In the genomic region with DNA sequence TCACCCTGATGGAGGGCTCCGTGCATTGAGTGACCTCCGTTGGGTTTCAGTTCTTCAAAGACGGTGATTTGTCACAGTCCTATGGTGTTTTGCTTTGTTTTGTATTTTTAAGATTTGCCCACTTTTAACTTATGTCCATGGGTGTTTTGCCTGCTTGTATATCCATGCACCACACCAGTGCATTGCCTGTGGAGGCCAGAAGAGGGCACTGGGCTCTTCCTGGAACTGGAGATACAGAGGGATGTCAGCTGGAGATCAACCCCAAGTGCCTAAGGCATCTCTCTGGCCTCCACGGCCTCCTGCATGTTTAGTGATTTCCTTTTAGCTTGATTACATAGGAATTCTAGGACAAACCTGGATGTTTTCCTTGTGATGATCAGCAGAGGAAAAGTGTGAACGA, we compare ENCODE assay signal across 9 mouse cellular contexts. TPM values are rescaled to one million over a fixed set of nuclear protein-coding genes. Genes with fewer than 3 reads are reported as not detected.
DNase-seq lines count a peak whose midpoint lies in the region; ATAC-seq and TF ChIP-seq lines count a peak whose summit lies in the region.
"Had no signal": no experiment of that assay in that cellular context is flagged by ENCODE, and none has a peak within 500 bp of the region (broad histone marks: within the 10 kb centered on the region; RNA-seq: fewer than 3 reads in every experiment).

No protein-coding gene starts in this region.

- no peaks in the 10 kb centered on the region for H3K4me1 ChIP-seq in forebrain, postnatal 0 days (ENCODE audit: insufficient read depth)
- no peaks in the 10 kb centered on the region for H3K4me1 ChIP-seq in forebrain, embryonic 13.5 days
- H3K4me1 ChIP-seq in spleen, adult 2 months (ENCODE audit: control insufficient read depth, insufficient read depth, insufficient read length): no peaks in the 10 kb centered on the region
- H3K4me1 ChIP-seq: stomach, embryonic 15.5 days had no signal

- no peaks in the 10 kb centered on the region for H3K36me3 ChIP-seq in forebrain, postnatal 0 days (ENCODE audit: insufficient read depth)
- no peaks in the 10 kb centered on the region for H3K36me3 ChIP-seq in forebrain, embryonic 13.5 days (ENCODE audit: poor library complexity, severe bottlenecking)
- H3K36me3 ChIP-seq in spleen, adult 2 months (ENCODE audit: control insufficient read depth, insufficient read depth, low read length): no peaks in the 10 kb centered on the region
- no peaks in the 10 kb centered on the region for H3K36me3 ChIP-seq in splenic B cell, adult 2 months (ENCODE audit: control insufficient read depth, insufficient read depth, low read length, poor library complexity, severe bottlenecking)
- H3K36me3 ChIP-seq: stomach, embryonic 15.5 days had no signal

- DNase-seq in forebrain, postnatal 0 days: no peak
- no peak for DNase-seq in spleen, adult 2 months (ENCODE audit: low read depth in 1 of 2, low spot score in 2 of 2)
- DNase-seq in spleen, postnatal 14 days (ENCODE audit: low spot score in 2 of 2): no peak
- peak; percentile 52 for DNase-seq in induced T-regulatory cell, adult 2 months (ENCODE audit: low read depth)
- peak; percentile 56 for DNase-seq in splenic B cell, adult 2 months (ENCODE audit: low read depth, low spot score)
- DNase-seq in natural killer cell, adult 2 months (ENCODE audit: low spot score in 2 of 2): no peak
- DNase-seq in urinary bladder, postnatal 4 days (ENCODE audit: low spot score in 2 of 2): no peak

- no peaks in the 10 kb centered on the region for H3K27me3 ChIP-seq in forebrain, postnatal 0 days (ENCODE audit: insufficient read depth, low read length)
- no peaks in the 10 kb centered on the region for H3K27me3 ChIP-seq in forebrain, embryonic 13.5 days
- no peaks in the 10 kb centered on the region for H3K27me3 ChIP-seq in spleen, adult 2 months (ENCODE audit: control insufficient read depth, insufficient read depth, low read length)
- no peaks in the 10 kb centered on the region for H3K27me3 ChIP-seq in splenic B cell, adult 2 months (ENCODE audit: control insufficient read depth, insufficient read depth, low read length, poor library complexity, severe bottlenecking)
- H3K27me3 ChIP-seq: stomach, embryonic 15.5 days had no signal

- no peak overlapping the region for H3K27ac ChIP-seq in forebrain, postnatal 0 days (ENCODE audit: low read depth, low read length)
- no peak overlapping the region for H3K27ac ChIP-seq in forebrain, embryonic 13.5 days
- H3K27ac ChIP-seq in spleen, adult 2 months (ENCODE audit: insufficient read depth, low read length): no peak overlapping the region
- H3K27ac ChIP-seq: stomach, embryonic 15.5 days had no signal

- no peak overlapping the region for H3K4me2 ChIP-seq in forebrain, postnatal 0 days (ENCODE audit: low read depth)
- H3K4me2 ChIP-seq in forebrain, embryonic 13.5 days: no peak overlapping the region
- H3K4me2 ChIP-seq: stomach, embryonic 15.5 days had no signal

- no peaks in the 10 kb centered on the region for H3K9me3 ChIP-seq in forebrain, postnatal 0 days (ENCODE audit: low read length)
- no peaks in the 10 kb centered on the region for H3K9me3 ChIP-seq in forebrain, embryonic 13.5 days (replicated peaks)
- H3K9me3 ChIP-seq: stomach, embryonic 15.5 days had no signal

- H3K4me3 ChIP-seq in forebrain, postnatal 0 days (ENCODE audit: low read depth, low read length): no peak overlapping the region
- H3K4me3 ChIP-seq in forebrain, embryonic 13.5 days: no peak overlapping the region
- no peak overlapping the region for H3K4me3 ChIP-seq in spleen, adult 2 months (ENCODE audit: extremely low read depth, insufficient read depth, insufficient read length)
- H3K4me3 ChIP-seq: stomach, embryonic 15.5 days had no signal

- WGBS in forebrain, postnatal 0 days: 77% methylated on average over 5 of the region's 5 CpGs
- WGBS in forebrain, embryonic 13.5 days: 80% methylated on average over 5 of the region's 5 CpGs
- WGBS in spleen, adult 2 months: 66% methylated on average over 5 of the region's 5 CpGs

- TF ChIP-seq POLR2A in spleen, adult 2 months (IDR thresholded peaks at IDR 0.05; ENCODE audit: low read depth, low read length): no peak

- no peak for ATAC-seq in forebrain, postnatal 0 days
- ATAC-seq in forebrain, embryonic 13.5 days: no peak

- no peak overlapping the region for H3K9ac ChIP-seq in forebrain, postnatal 0 days
- H3K9ac ChIP-seq in forebrain, embryonic 13.5 days: no peak overlapping the region
- H3K9ac ChIP-seq: stomach, embryonic 15.5 days had no signal

- peak; percentile 50; the same call in 1 of the 2 replicates for TF ChIP-seq CTCF in forebrain, postnatal 0 days (IDR thresholded peaks at IDR 0.05; ENCODE audit: low read depth)
- peak; percentile 52; the same call in 1 of the 2 replicates for TF ChIP-seq CTCF in spleen, adult 2 months (IDR thresholded peaks at IDR 0.05; ENCODE audit: extremely low read depth, insufficient read depth, insufficient read length, insufficient replicate concordance)

RNA-seq across cellular contexts. Expression of a gene that starts 19.8 kb away (rescaled TPM):
- 20.5 and 22.2 TPM in 2 replicates for total RNA-seq in forebrain, postnatal 0 days (2014; rRNA removed)
- polyA plus RNA-seq in forebrain, postnatal 0 days (2015; fragmentation: Nextera tagmentation; extraction: Ambion mirVana): 5.7 and 5.9 TPM in 2 replicates
- 15.9 and 16.5 TPM in 2 replicates for polyA plus RNA-seq in forebrain, embryonic 13.5 days (2015; fragmentation: Nextera tagmentation; extraction: Ambion mirVana)
- polyA plus RNA-seq in spleen, adult 2 months (2012; rRNA removed): 16.8 and 24.1 TPM in 2 replicates

RNA-seq across cellular contexts. Expression of a gene that starts 43.6 kb away (rescaled TPM):
- total RNA-seq in forebrain, postnatal 0 days (2014; rRNA removed): 10.0 and 12.9 TPM in 2 replicates
- 14.7 and 17.1 TPM in 2 replicates for polyA plus RNA-seq in forebrain, postnatal 0 days (2015; fragmentation: Nextera tagmentation; extraction: Ambion mirVana)
- 30.0 and 30.8 TPM in 2 replicates for polyA plus RNA-seq in forebrain, embryonic 13.5 days (2015; fragmentation: Nextera tagmentation; extraction: Ambion mirVana)
- polyA plus RNA-seq in spleen, adult 2 months (2012; rRNA removed): 4.4 and 5.8 TPM in 2 replicates

Comparison
In these comparisons a context has a peak if more than half of its experiments do, and no peak if none do; other contexts are left out.
1. DNase-seq: peak in induced T-regulatory cell, adult 2 months (single experiment) and splenic B cell, adult 2 months (single experiment); none in forebrain, postnatal 0 days (single experiment), spleen, adult 2 months (0 of 2), spleen, postnatal 14 days (0 of 2), natural killer cell, adult 2 months (0 of 2) and urinary bladder, postnatal 4 days (0 of 2).